Mouse (Mus musculus) subcutaneous adipose tissue, adult 2 months (tissue): ENCODE measurements around the gene Lancl2. TPM values are rescaled to one million over a fixed set of nuclear protein-coding genes. Genes with fewer than 3 reads are reported as not detected.

Experiments
- polyA plus RNA-seq: library from polyadenylated mRNA; depleted of rRNA; stranded (reverse); fragments of >200 nt; gene quantifications from 2 replicates; pipeline ENCODE4 v1.2.3, GENCODE M21; 2012; ENCODE audit warnings: low replicate concordance; rRNA removed

Lancl2 gene
- 5.5 and 8.1 TPM in 2 replicates for polyA plus RNA-seq

GRCm38 (mm10) chr6:57702376-57702742, at the start of gene Lancl2:
Gene Lancl2, plus strand, starts transcription at chr6:57702540.

GRCm38 (mm10) chr6:57691467-57692261, 10.7 kb upstream of the Lancl2 start, which contains the start of gene Pyurf:
Gene Pyurf, minus strand, starts transcription at chr6:57692078.

Other genes with a start within 250 kb of the Lancl2 start
- gene Ppm1k, start 167.1 kb upstream of the Lancl2 start, polyA plus RNA-seq: 2.3 and 2.4 TPM in 2 replicates
- 5.0 and 7.7 TPM in 2 replicates for gene Herc6, start 121.5 kb upstream of the Lancl2 start, polyA plus RNA-seq
- gene Pyurf, start 10.5 kb upstream of the Lancl2 start, polyA plus RNA-seq: 17.7 and 18.4 TPM in 2 replicates
- 5.6 and 20.5 TPM in 2 replicates for gene Vopp1, start 122.6 kb downstream of the Lancl2 start, polyA plus RNA-seq
- not detected in 2 replicates for gene Vmn1r21, start 147.8 kb downstream of the Lancl2 start, polyA plus RNA-seq
- gene Vmn1r22, start 205.5 kb downstream of the Lancl2 start, polyA plus RNA-seq: not detected in 2 replicates
- not detected in 2 replicates for gene Vmn1r23, start 224.3 kb downstream of the Lancl2 start, polyA plus RNA-seq